Mouse (Mus musculus) hindbrain, embryonic 14.5 days (tissue): Measurements from ENCODE around the gene Alox12. TPM values are rescaled to one million over a fixed set of nuclear protein-coding genes. Genes with fewer than 3 reads are reported as not detected.

Source experiments
- ATAC-seq: fragments of 200-750 bp; cut with Nextera tagmentation; 2 replicates; pipeline ENCODE4 v1.8.0; 2017; ENCODE audit warnings: moderate number of reproducible peaks, mild to moderate bottlenecking, moderate TSS enrichment, moderate library complexity; ENCODE audit not compliant: low FRiP score
- DNase-seq: peaks from one replicate; pipeline ENCODE4 v3.0.0-alpha.2; 2015; ENCODE audit warnings: low spot score
- H3K27ac ChIP-seq: fragments of 300-500 bp; sonication (generic); 2 replicates; pipeline ENCODE4 v1.5.1; 2014; ENCODE audit warnings: mild to moderate bottlenecking, moderate library complexity
- H3K27me3 ChIP-seq: fragments of 300-500 bp; sonication (generic); 2 replicates; pipeline ENCODE4 v1.6.1; 2014; ENCODE audit warnings: mild to moderate bottlenecking, low read length, mixed read lengths; ENCODE audit not compliant: control insufficient read depth, insufficient read depth
- H3K36me3 ChIP-seq: fragments of 300-500 bp; sonication (generic); replicated peaks from 2 replicates; pipeline ENCODE4 v1.6.1; 2014; ENCODE audit not compliant: control insufficient read depth, insufficient read depth
- H3K4me1 ChIP-seq: fragments of 300-500 bp; sonication (generic); replicated peaks from 2 replicates; pipeline ENCODE4 v1.6.1; 2014; ENCODE audit warnings: antibody characterized with exemption, low read length, mixed read lengths; ENCODE audit not compliant: control insufficient read depth, insufficient read depth
- H3K4me2 ChIP-seq: fragments of 300-500 bp; sonication (generic); replicated peaks from 2 replicates; pipeline ENCODE4 v1.6.1; 2014; ENCODE audit warnings: mild to moderate bottlenecking, moderate library complexity
- H3K4me3 ChIP-seq: fragments of 300-500 bp; sonication (generic); replicated peaks from 2 replicates; pipeline ENCODE4 v1.5.1; 2014; ENCODE audit warnings: mild to moderate bottlenecking, low read length
- H3K9ac ChIP-seq: fragments of 300-500 bp; sonication (generic); 2 replicates; pipeline ENCODE4 v1.6.1; 2014
- H3K9me3 ChIP-seq: fragments of 300-500 bp; sonication (generic); 2 replicates; pipeline ENCODE4 v1.6.1; 2016; ENCODE audit warnings: low read length; ENCODE audit not compliant: control insufficient read depth
- WGBS: fragments of 180-500 bp; shearing (Covaris S2); extraction: QIAGEN DNeasy Blood & Tissue Kit; methylation state at CpG from one replicate; pipeline ENCODE4 v1.1.7; 2014; 5-methylcytosine and 5-hydroxymethylcytosine counted together
- polyA plus RNA-seq: library from polyadenylated mRNA; unstranded; fragments of >200 nt; fragmentation: Nextera tagmentation; extraction: Ambion mirVana; gene quantifications from 2 replicates; pipeline ENCODE4 v1.2.1, GENCODE M21; 2014

Gene Alox12
- polyA plus RNA-seq, 1 experiment from 2014 or later: 2.1 TPM

GRCm38 (mm10) chr11:70218741-70219470 lies 36.2 kb downstream of the Alox12 start:
- Histone ChIP-seq H3K4me1 (peaks cover 40% of the 10 kb centered on the region), H3K27me3 (peaks cover 32% of the 10 kb centered on the region), H3K27ac (no peak overlapping the region), H3K36me3 (peaks cover 16% of the 10 kb centered on the region), H3K9ac (peak overlapping the region; percentile 88), H3K4me2 (peak overlapping the region; percentile 91), H3K4me3 (peak overlapping the region; percentile 66; the same call in 1 of the 2 replicates), H3K9me3 (no peaks in the 10 kb centered on the region)
- WGBS: 88% methylated on average over 15 of the region's 15 CpGs
- ATAC-seq (no peak), DNase-seq (no peak)

- H3K9me3 ChIP-seq: no peaks in the 10 kb centered on the region
- H3K36me3 ChIP-seq: peaks cover 16% of the 10 kb centered on the region
- H3K4me1 ChIP-seq: peaks cover 44% of the 10 kb centered on the region
- WGBS: 90% methylated on average over 4 of the region's 4 CpGs
- no peak overlapping the region for H3K4me3 ChIP-seq
- ATAC-seq (no peak), DNase-seq (no peak)
- H3K27ac ChIP-seq: no peak overlapping the region
- peaks cover 39% of the 10 kb centered on the region for H3K27me3 ChIP-seq
- H3K9ac ChIP-seq: no peak overlapping the region
- H3K4me2 ChIP-seq: no peak overlapping the region
Observed at GRCm38 (mm10) chr11:70218039-70218438, 37.1 kb downstream of the Alox12 start.

GRCm38 (mm10) chr11:70216103-70216502 lies 39.0 kb downstream of the Alox12 start:
- Histone ChIP-seq H3K9ac (no peak overlapping the region), H3K36me3 (peaks cover 16% of the 10 kb centered on the region), H3K4me2 (no peak overlapping the region), H3K4me1 (peaks cover 36% of the 10 kb centered on the region), H3K4me3 (no peak overlapping the region), H3K27me3 (peaks cover 48% of the 10 kb centered on the region), H3K27ac (no peak overlapping the region), H3K9me3 (no peaks in the 10 kb centered on the region)
- WGBS: 70% methylated on average over 3 of the region's 3 CpGs
- DNase-seq: no peak
- ATAC-seq: no peak

- peak overlapping the region; percentile 79; the same call in 1 of the 2 replicates for H3K4me2 ChIP-seq
- H3K27me3 ChIP-seq: peaks cover 48% of the 10 kb centered on the region
- 0 out of 2 replicates have a peak overlapping the region, but pooled peaks have one; percentile 32 for H3K4me3 ChIP-seq
- WGBS: 10% methylated on average over 22 of the region's 22 CpGs
- ATAC-seq: no peak
- no peaks in the 10 kb centered on the region for H3K9me3 ChIP-seq
- DNase-seq: no peak
- H3K9ac ChIP-seq: no peak overlapping the region
- no peak overlapping the region for H3K27ac ChIP-seq
- peaks cover 16% of the 10 kb centered on the region for H3K36me3 ChIP-seq
- peaks cover 36% of the 10 kb centered on the region for H3K4me1 ChIP-seq
Observed at GRCm38 (mm10) chr11:70215301-70215700, 39.9 kb downstream of the Alox12 start.

- H3K9ac ChIP-seq: 0 out of 2 replicates have a peak overlapping the region, but pooled peaks have one; percentile 39
- H3K4me3 ChIP-seq: peak overlapping the region; percentile 32
- H3K36me3 ChIP-seq: peaks cover 16% of the 10 kb centered on the region
- H3K27me3 ChIP-seq: peaks cover 48% of the 10 kb centered on the region
- peak overlapping the region; percentile 79 for H3K4me2 ChIP-seq
- no peak for DNase-seq
- 4% methylated on average over 18 of the region's 18 CpGs for WGBS
- ATAC-seq: peak; percentile 18; the same call in 1 of the 2 replicates
- H3K4me1 ChIP-seq: peaks cover 31% of the 10 kb centered on the region
- H3K27ac ChIP-seq: no peak overlapping the region
- H3K9me3 ChIP-seq: no peaks in the 10 kb centered on the region
Observed at GRCm38 (mm10) chr11:70214856-70215209, 40.3 kb downstream of the Alox12 start.

- Histone ChIP-seq H3K4me3 (peak overlapping the region; percentile 32), H3K4me1 (peaks cover 26% of the 10 kb centered on the region), H3K4me2 (peak overlapping the region; percentile 79), H3K27me3 (peaks cover 48% of the 10 kb centered on the region), H3K9ac (peak overlapping the region; percentile 39), H3K9me3 (no peaks in the 10 kb centered on the region), H3K27ac (no peak overlapping the region), H3K36me3 (peaks cover 16% of the 10 kb centered on the region)
- under 1% methylated on average over 45 of the region's 46 CpGs for WGBS
- ATAC-seq (peak; percentile 31), DNase-seq (no peak)
Observed at GRCm38 (mm10) chr11:70214191-70214855, 40.8 kb downstream of the Alox12 start.

GRCm38 (mm10) chr11:70213736-70214135 lies 41.4 kb downstream of the Alox12 start:
- Histone ChIP-seq H3K4me3 (peak overlapping the region; percentile 32), H3K9me3 (no peaks in the 10 kb centered on the region), H3K27me3 (peaks cover 48% of the 10 kb centered on the region), H3K4me2 (peak overlapping the region; percentile 79), H3K36me3 (peaks cover 16% of the 10 kb centered on the region), H3K9ac (peak overlapping the region; percentile 39), H3K27ac (no peak overlapping the region), H3K4me1 (peaks cover 20% of the 10 kb centered on the region)
- 5% methylated on average over 25 of the region's 26 CpGs for WGBS
- no peak for DNase-seq
- ATAC-seq: no peak; the same call in 1 of the 2 replicates

GRCm38 (mm10) chr11:70212896-70213295 lies 42.3 kb downstream of the Alox12 start:
- DNase-seq: peak; percentile 83
- Histone ChIP-seq H3K27ac (no peak overlapping the region), H3K4me3 (no peak overlapping the region), H3K27me3 (peaks cover 48% of the 10 kb centered on the region), H3K36me3 (peaks cover 15% of the 10 kb centered on the region), H3K9me3 (no peaks in the 10 kb centered on the region), H3K9ac (no peak overlapping the region), H3K4me1 (peaks cover 16% of the 10 kb centered on the region), H3K4me2 (peak overlapping the region; percentile 79; the same call in 1 of the 2 replicates)
- WGBS: 10% methylated on average over 9 of the region's 9 CpGs
- no peak for ATAC-seq

- H3K27me3 ChIP-seq: peaks cover 48% of the 10 kb centered on the region
- no peak for ATAC-seq
- no peak for DNase-seq
- H3K4me1 ChIP-seq: peaks cover 16% of the 10 kb centered on the region
- peaks cover 11% of the 10 kb centered on the region for H3K36me3 ChIP-seq
- peak within 1 kb of the TSS; percentile 39 for H3K9ac ChIP-seq
- no peak within 1 kb of the TSS for H3K27ac ChIP-seq
- H3K4me3 ChIP-seq: peak within 1 kb of the TSS; percentile 32
- H3K4me2 ChIP-seq: peak within 1 kb of the TSS; percentile 79
- 66% methylated on average over 6 of the region's 6 CpGs for WGBS
- H3K9me3 ChIP-seq: no peaks in the 10 kb centered on the region
Observed at GRCm38 (mm10) chr11:70212423-70212822, 42.7 kb downstream of the Alox12 start, which contains the start of gene Slc16a11. Slc16a11 (plus strand) TSS chr11:70212752.
